Mouse (Mus musculus) MEL (cell line): ENCODE results near the gene Tet3.

ENCODE experiments used
- CTCF ChIP-seq, 3 experiments: IDR thresholded peaks in 2 of 3; conservative IDR thresholded peaks in 1 of 3; 2 replicates each; pipeline ENCODE4 v1.5.1; 2011 to 2012; ENCODE audit warnings: low read length in 3 of 3, low read depth in 2 of 3, mild to moderate bottlenecking in 2 of 3, improper control_type of control experiment in 1 of 3, inconsistent platforms in 1 of 3, mixed read lengths in 1 of 3, moderate library complexity in 1 of 3; ENCODE audit not compliant: control insufficient read depth in 1 of 3, insufficient read depth in 1 of 3, poor library complexity in 1 of 3, severe bottlenecking in 1 of 3
- EP300 ChIP-seq, 2 experiments: IDR thresholded peaks; 2 replicates each; pipeline ENCODE4 v1.6.1; 2011; ENCODE audit warnings: improper control_type of control experiment in 2 of 2, low read length in 2 of 2, low read depth in 1 of 2, mild to moderate bottlenecking in 1 of 2
- GATA1 ChIP-seq: IDR thresholded peaks from 2 replicates; pipeline ENCODE4 v1.6.1; 2011; ENCODE audit warnings: low read depth, low read length, improper control_type of control experiment
- JUND ChIP-seq: IDR thresholded peaks from 2 replicates; pipeline ENCODE4 v1.6.1; 2011; ENCODE audit warnings: low read depth, mild to moderate bottlenecking, improper control_type of control experiment, low read length
- MYC ChIP-seq: IDR thresholded peaks from 2 replicates; pipeline ENCODE4 v1.6.1; 2011; ENCODE audit warnings: low read depth, mild to moderate bottlenecking, low read length, improper control_type of control experiment, moderate library complexity
- POLR2A ChIP-seq, 2 experiments: IDR thresholded peaks; 2 replicates each; pipeline ENCODE4 v1.6.1; 2011 to 2012; ENCODE audit warnings: low read length in 2 of 2, mild to moderate bottlenecking in 2 of 2, control low read depth in 1 of 2, improper control_type of control experiment in 1 of 2, low read depth in 1 of 2, moderate library complexity in 1 of 2; ENCODE audit not compliant: control insufficient read depth in 1 of 2, insufficient read depth in 1 of 2, poor library complexity in 1 of 2
- POLR2AphosphoS2 ChIP-seq: IDR thresholded peaks from 2 replicates; pipeline ENCODE4 v1.6.1; 2011; ENCODE audit warnings: low read length, improper control_type of control experiment
- POLR2AphosphoS5 ChIP-seq: IDR thresholded peaks from 2 replicates; pipeline ENCODE4 v1.6.1; 2012; ENCODE audit warnings: low read depth, borderline replicate concordance, mild to moderate bottlenecking, inconsistent platforms, low read length, moderate library complexity, mixed read lengths
- USF1 ChIP-seq: IDR thresholded peaks from 2 replicates; pipeline ENCODE4 v1.6.1; 2014; ENCODE audit warnings: low read depth, mild to moderate bottlenecking, inconsistent platforms, low read length, improper control_type of control experiment, moderate library complexity

GRCm38 (mm10) chr6:83427968-83428731, 30.7 kb downstream of the Tet3 start:
- TF ChIP-seq EP300 (IDR thresholded peaks at IDR 0.05; ENCODE audit: low read depth in 1 of 2, low read length in 2 of 2) (no peak), CTCF (IDR thresholded peaks at IDR 0.05 in 2 of 3, conservative IDR thresholded peaks at IDR 0.05 in 1 of 3; ENCODE audit: control insufficient read depth in 1 of 3, insufficient read depth in 1 of 3, low read depth in 2 of 3, low read length in 3 of 3, poor library complexity in 1 of 3, severe bottlenecking in 1 of 3) (no peak), MYC (no peak), POLR2AphosphoS2 (no peak), POLR2AphosphoS5 (no peak), USF1 (no peak), GATA1 (no peak), POLR2A (IDR thresholded peaks at IDR 0.05; ENCODE audit: control insufficient read depth in 1 of 2, insufficient read depth in 1 of 2, low read depth in 1 of 2, low read length in 2 of 2, poor library complexity in 1 of 2) (no peak), JUND (no peak)
